ENCODE assay signal across 9 mouse cellular contexts in the genomic region with DNA sequence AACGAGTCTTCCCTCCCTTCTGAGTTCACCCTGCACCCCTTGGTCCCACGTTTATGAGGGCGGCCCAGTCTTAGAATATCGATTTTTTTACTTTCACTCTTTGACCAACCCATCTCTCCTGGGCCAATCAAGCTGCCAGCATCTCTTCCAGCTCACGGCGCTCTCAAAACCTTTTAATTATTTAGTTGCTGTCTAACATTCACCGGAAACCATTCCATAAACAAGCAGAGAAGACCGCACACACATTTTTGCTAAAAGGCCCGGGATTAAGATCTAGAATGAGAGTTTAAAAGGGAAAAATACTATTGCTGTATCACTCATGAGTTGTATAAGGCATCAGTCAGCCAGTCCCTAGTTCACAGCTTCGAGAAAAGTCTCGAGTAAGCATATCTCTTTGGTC. TPM values are rescaled to one million over a fixed set of nuclear protein-coding genes. Genes with fewer than 3 reads are reported as not detected.
DNase-seq lines count a peak whose midpoint lies in the region; ATAC-seq and TF ChIP-seq lines count a peak whose summit lies in the region.
"Had no signal": no experiment of that assay in that cellular context is flagged by ENCODE, and none has a peak within 500 bp of the region (broad histone marks: within the 10 kb centered on the region; RNA-seq: fewer than 3 reads in every experiment).

No protein-coding gene starts in this region.

- no peaks in the 10 kb centered on the region for H3K9me3 ChIP-seq in heart, embryonic 15.5 days (replicated peaks)
- H3K9me3 ChIP-seq in MEL (replicated peaks; ENCODE audit: insufficient read depth, low read length): no peaks in the 10 kb centered on the region
- H3K9me3 ChIP-seq in embryonic facial prominence, embryonic 15.5 days (replicated peaks): no peaks in the 10 kb centered on the region
- no peaks in the 10 kb centered on the region for H3K9me3 ChIP-seq in liver, postnatal 0 days (ENCODE audit: low read length)

- H3K27ac ChIP-seq in heart, embryonic 15.5 days: no peak overlapping the region
- H3K27ac ChIP-seq in MEL (ENCODE audit: control insufficient read depth, low read depth, low read length): no peak overlapping the region
- no peak overlapping the region for H3K27ac ChIP-seq in embryonic facial prominence, embryonic 15.5 days (replicated peaks)
- no peak overlapping the region for H3K27ac ChIP-seq in liver, postnatal 0 days (ENCODE audit: low read depth)

- no peak for TF ChIP-seq RAD21 in MEL (IDR thresholded peaks at IDR 0.05; ENCODE audit: low read depth, low read length)

- WGBS in heart, embryonic 15.5 days: 10% methylated on average over 11 of the region's 11 CpGs
- 7% methylated on average over 11 of the region's 11 CpGs for WGBS in embryonic facial prominence, embryonic 15.5 days
- WGBS in liver, postnatal 0 days (ENCODE audit: insufficient replicate concordance): 7% methylated on average over 11 of the region's 11 CpGs

- peak overlapping the region; percentile 99 for H3K4me2 ChIP-seq in heart, embryonic 15.5 days
- H3K4me2 ChIP-seq in embryonic facial prominence, embryonic 15.5 days (replicated peaks): peak overlapping the region; percentile 92
- peak overlapping the region; percentile 97 for H3K4me2 ChIP-seq in liver, postnatal 0 days (ENCODE audit: low read depth, low read length)

- intact Hi-C loops in heart, postnatal 14 days (cut with DNase I): loop anchor here (5.0 to 10.0 kb wide), 2 partner anchors 1128 to 1205 kb away; no protein-coding TSS in a partner anchor

- DNase-seq in heart, postnatal 14 days: no peak
- DNase-seq in MEL (ENCODE audit: low read depth, low spot score): no peak
- DNase-seq in liver, postnatal 0 days: no peak
- DNase-seq in frontal cortex, postnatal 10 days (ENCODE audit: low spot score in 2 of 2): no peak
- no peak for DNase-seq in Muller cell, postnatal 12 days (ENCODE audit: inconsistent ontology term)
- DNase-seq in left cerebral cortex, adult 9 months (ENCODE audit: low spot score in 2 of 2): no peak

- no peak for ATAC-seq in heart, embryonic 15.5 days (replicated peaks; ENCODE audit: insufficient number of reproducible peaks, insufficient read depth, low FRiP score, low read depth)
- ATAC-seq in embryonic facial prominence, embryonic 15.5 days (ENCODE audit: insufficient number of reproducible peaks, low FRiP score, low TSS enrichment, low read depth): no peak
- ATAC-seq in liver, postnatal 0 days: no peak

- peaks cover 74% of the 10 kb centered on the region for H3K27me3 ChIP-seq in heart, embryonic 15.5 days
- no peaks in the 10 kb centered on the region for H3K27me3 ChIP-seq in MEL (ENCODE audit: control insufficient read depth in 1 of 2, insufficient read depth in 2 of 2, low read length in 2 of 2)
- peaks cover 76% of the 10 kb centered on the region for H3K27me3 ChIP-seq in embryonic facial prominence, embryonic 15.5 days
- H3K27me3 ChIP-seq in liver, postnatal 0 days (ENCODE audit: insufficient read depth, low read length): peaks cover 92% of the 10 kb centered on the region

- no peak overlapping the region for H3K9ac ChIP-seq in heart, embryonic 15.5 days
- H3K9ac ChIP-seq in MEL (ENCODE audit: control insufficient read depth, low read depth, low read length, poor library complexity, severe bottlenecking): no peak overlapping the region
- no peak overlapping the region for H3K9ac ChIP-seq in embryonic facial prominence, embryonic 15.5 days
- H3K9ac ChIP-seq in liver, postnatal 0 days (replicated peaks): no peak overlapping the region

- TF ChIP-seq CTCF in MEL (IDR thresholded peaks at IDR 0.05 in 2 of 3, conservative IDR thresholded peaks at IDR 0.05 in 1 of 3; ENCODE audit: control insufficient read depth in 1 of 3, insufficient read depth in 1 of 3, low read depth in 2 of 3, low read length in 3 of 3, poor library complexity in 1 of 3, severe bottlenecking in 1 of 3): no peak
- no peak for TF ChIP-seq CTCF in liver, postnatal 0 days (IDR thresholded peaks at IDR 0.05; ENCODE audit: low read depth)

- H3K79me2 ChIP-seq in MEL (ENCODE audit: control insufficient read depth, insufficient read depth, low read length, poor library complexity): no peaks in the 10 kb centered on the region; the same call in 1 of the 2 replicates

- peaks cover 71% of the 10 kb centered on the region for H3K4me1 ChIP-seq in heart, embryonic 15.5 days (replicated peaks)
- H3K4me1 ChIP-seq in MEL (ENCODE audit: control insufficient read depth in 1 of 2, insufficient read depth in 2 of 2, low read length in 2 of 2): no peaks in the 10 kb centered on the region; a peak in 1 of 4 replicates
- peaks cover 69% of the 10 kb centered on the region for H3K4me1 ChIP-seq in embryonic facial prominence, embryonic 15.5 days
- H3K4me1 ChIP-seq in liver, postnatal 0 days (ENCODE audit: insufficient read depth): peaks cover 40% of the 10 kb centered on the region

- no peak for TF ChIP-seq POLR2A in MEL (IDR thresholded peaks at IDR 0.05; ENCODE audit: control insufficient read depth in 1 of 2, insufficient read depth in 1 of 2, low read depth in 1 of 2, low read length in 2 of 2, poor library complexity in 1 of 2)

- TF ChIP-seq EP300 in MEL (IDR thresholded peaks at IDR 0.05; ENCODE audit: low read depth in 1 of 2, low read length in 2 of 2): no peak
- TF ChIP-seq EP300 in liver, postnatal 0 days (IDR thresholded peaks at IDR 0.05; ENCODE audit: low read depth): no peak

- H3K4me3 ChIP-seq in heart, embryonic 15.5 days: peak overlapping the region; percentile 66
- peak overlapping the region; percentile 11 to 16; a peak in 1 of 4 replicates for H3K4me3 ChIP-seq in MEL (ENCODE audit: control insufficient read depth in 1 of 2, insufficient read depth in 1 of 2, low read depth in 2 of 2, low read length in 2 of 2)
- H3K4me3 ChIP-seq in embryonic facial prominence, embryonic 15.5 days (replicated peaks): no peak overlapping the region
- H3K4me3 ChIP-seq in liver, postnatal 0 days (ENCODE audit: low read depth, low read length): peak overlapping the region; percentile 62; the same call in 1 of the 2 replicates
- H3K4me3 ChIP-seq: erythroblast, embryonic 14.5 days had no signal

- no peaks in the 10 kb centered on the region for H3K36me3 ChIP-seq in heart, embryonic 15.5 days
- no peaks in the 10 kb centered on the region for H3K36me3 ChIP-seq in MEL (ENCODE audit: control insufficient read depth in 1 of 2, insufficient read depth in 2 of 2, low read length in 2 of 2)
- H3K36me3 ChIP-seq in embryonic facial prominence, embryonic 15.5 days: no peaks in the 10 kb centered on the region
- no peaks in the 10 kb centered on the region for H3K36me3 ChIP-seq in liver, postnatal 0 days (replicated peaks; ENCODE audit: insufficient read depth, low read length)

TF ChIP-seq in MEL, 35 proteins besides CTCF, POLR2A, EP300 and RAD21 (continues in another document):
- no peak for TF ChIP-seq TAL1 (IDR thresholded peaks at IDR 0.05; ENCODE audit: low read length)
- TF ChIP-seq UBTF (IDR thresholded peaks at IDR 0.05; ENCODE audit: borderline replicate concordance, insufficient read depth, low read depth, low read length): no peak
- TF ChIP-seq MAX (IDR thresholded peaks at IDR 0.05; ENCODE audit: low read length): no peak
- TF ChIP-seq POLR2AphosphoS2 (IDR thresholded peaks at IDR 0.05; ENCODE audit: low read length): no peak
- TF ChIP-seq ELF1 (IDR thresholded peaks at IDR 0.05; ENCODE audit: low read depth, low read length): no peak
- TF ChIP-seq ZKSCAN1 (IDR thresholded peaks at IDR 0.05; ENCODE audit: low read depth, low read length): no peak
- no peak for TF ChIP-seq CHD1 (IDR thresholded peaks at IDR 0.05; ENCODE audit: low read depth, low read length)
- no peak for TF ChIP-seq TBP (IDR thresholded peaks at IDR 0.05; ENCODE audit: low read depth, low read length)
- no peak for TF ChIP-seq MXI1 (IDR thresholded peaks at IDR 0.05; ENCODE audit: low read depth, low read length)
- no peak for TF ChIP-seq CHD2 (IDR thresholded peaks at IDR 0.05; ENCODE audit: low read length)
- TF ChIP-seq MAFK (IDR thresholded peaks at IDR 0.05; ENCODE audit: borderline replicate concordance, low read depth, low read length): no peak
- no peak for TF ChIP-seq NELFE (IDR thresholded peaks at IDR 0.05; ENCODE audit: low read depth, low read length)
- TF ChIP-seq JUND (IDR thresholded peaks at IDR 0.05; ENCODE audit: low read depth, low read length): no peak
- no peak for TF ChIP-seq ETS1 (IDR thresholded peaks at IDR 0.05; ENCODE audit: low read depth, low read length)
- no peak for TF ChIP-seq GABPA (IDR thresholded peaks at IDR 0.05; ENCODE audit: low read depth, low read length)
- no peak for TF ChIP-seq ZNF384 (IDR thresholded peaks at IDR 0.05; ENCODE audit: low read depth, low read length)

RNA-seq across cellular contexts. Expression of a gene that starts 0.8 kb away (rescaled TPM):
- polyA plus RNA-seq in heart, embryonic 15.5 days (2015; fragmentation: Nextera tagmentation; extraction: Ambion mirVana): 0.10 TPM in 1 of 2 replicates, not detected in the other
- not detected for total RNA-seq in heart, postnatal 14 days (2021)
- not detected in 2 replicates for total RNA-seq in MEL (2012; rRNA removed)
- under 1 TPM in 1 of 2 experiments, not detected in 1; 0.28 TPM for polyA plus RNA-seq in MEL (2012; ENCODE audit: insufficient read depth in 1 of 2, insufficient read length in 2 of 2, low read depth in 1 of 2, low replicate concordance in 2 of 2, missing spikeins in 1 of 2)
- 0.67 TPM in 1 of 2 replicates, not detected in the other for polyA plus RNA-seq in embryonic facial prominence, embryonic 15.5 days (2015; fragmentation: Nextera tagmentation; extraction: Ambion mirVana)
- polyA plus RNA-seq in liver, postnatal 0 days (2015; fragmentation: Nextera tagmentation; extraction: Ambion mirVana): not detected in 2 replicates
- polyA plus RNA-seq: erythroblast, embryonic 14.5 days had no signal

RNA-seq across cellular contexts. Expression of a gene that starts 9.1 kb away (rescaled TPM):
- not detected in 2 replicates for polyA plus RNA-seq in heart, embryonic 15.5 days (2015; fragmentation: Nextera tagmentation; extraction: Ambion mirVana)
- not detected for total RNA-seq in heart, postnatal 14 days (2021)
- 0.50 and 1.5 TPM in 2 replicates for total RNA-seq in MEL (2012; rRNA removed)
- polyA plus RNA-seq in MEL (2012; ENCODE audit: insufficient read depth in 1 of 2, insufficient read length in 2 of 2, low read depth in 1 of 2, low replicate concordance in 2 of 2, missing spikeins in 1 of 2): 1 to 10 TPM in 1 of 2 experiments, not detected in 1; 2.4 TPM
- 0.56 and 0.65 TPM in 2 replicates for polyA plus RNA-seq in embryonic facial prominence, embryonic 15.5 days (2015; fragmentation: Nextera tagmentation; extraction: Ambion mirVana)
- not detected in 2 replicates for polyA plus RNA-seq in liver, postnatal 0 days (2015; fragmentation: Nextera tagmentation; extraction: Ambion mirVana)
- polyA plus RNA-seq: erythroblast, embryonic 14.5 days had no signal

RNA-seq across cellular contexts. Expression of a gene that starts 9.6 kb away (rescaled TPM):
- 2.7 and 9.4 TPM in 2 replicates for polyA plus RNA-seq in heart, embryonic 15.5 days (2015; fragmentation: Nextera tagmentation; extraction: Ambion mirVana)
- total RNA-seq in heart, postnatal 14 days (2021): 1 to 10 TPM in 1 of 2 experiments, under 1 TPM in 1; 0.84 to 3.1 TPM
- 0.12 and 0.46 TPM in 2 replicates for total RNA-seq in MEL (2012; rRNA removed)
- polyA plus RNA-seq in MEL (2012; ENCODE audit: insufficient read depth in 1 of 2, insufficient read length in 2 of 2, low read depth in 1 of 2, low replicate concordance in 2 of 2, missing spikeins in 1 of 2): 1 to 10 TPM in 1 of 2 experiments, not detected in 1; 2.0 TPM
- 50.7 and 54.0 TPM in 2 replicates for polyA plus RNA-seq in embryonic facial prominence, embryonic 15.5 days (2015; fragmentation: Nextera tagmentation; extraction: Ambion mirVana)
- polyA plus RNA-seq in liver, postnatal 0 days (2015; fragmentation: Nextera tagmentation; extraction: Ambion mirVana): 1.1 and 1.3 TPM in 2 replicates
